Mouse (Mus musculus): ENCODE measurements around the gene Tmem222. TPM values are rescaled to one million over a fixed set of nuclear protein-coding genes. Genes with fewer than 3 reads are reported as not detected.

Tmem222 gene
- polyA plus RNA-seq, 1 experiment from 2014 or later, result 52.4 TPM

GRCm38 (mm10) chr4:133252089-133252488 lies 25.5 kb downstream of the Tmem222 start:
- Histone ChIP-seq H3K4me3 (no peak overlapping the region), H3K27me3 (replicated peaks) (peaks cover 98% of the 10 kb centered on the region), H3K36me3 (no peaks in the 10 kb centered on the region), H3K27ac (ENCODE audit: poor library complexity, severe bottlenecking) (no peak overlapping the region), H3K9me3 (replicated peaks) (no peaks in the 10 kb centered on the region), H3K4me1 (replicated peaks) (peaks cover 19% of the 10 kb centered on the region), H3K4me2 (no peak overlapping the region), H3K9ac (no peak overlapping the region)
- 43% methylated on average over 4 of the region's 4 CpGs for WGBS
- no peak for ATAC-seq (ENCODE audit: insufficient number of reproducible peaks, low FRiP score)

- peak overlapping the region; percentile 74 for H3K4me2 ChIP-seq
- peaks cover 21% of the 10 kb centered on the region for H3K4me1 ChIP-seq (replicated peaks)
- H3K4me3 ChIP-seq, result peak overlapping the region; percentile 47
- H3K27me3 ChIP-seq (replicated peaks), result peaks cover 98% of the 10 kb centered on the region
- peak overlapping the region; percentile 56 for H3K9ac ChIP-seq
- no peak overlapping the region for H3K27ac ChIP-seq (ENCODE audit: poor library complexity, severe bottlenecking)
- no peaks in the 10 kb centered on the region for H3K9me3 ChIP-seq (replicated peaks)
- H3K36me3 ChIP-seq, result no peaks in the 10 kb centered on the region
- 3% methylated on average over 31 of the region's 31 CpGs for WGBS
- ATAC-seq (ENCODE audit: insufficient number of reproducible peaks, low FRiP score), result no peak
These were observed 26.4 kb downstream of the Tmem222 start for GRCm38 (mm10) chr4:133251214-133251613.

- Histone ChIP-seq H3K27ac (ENCODE audit: poor library complexity, severe bottlenecking) (no peak overlapping the region), H3K9me3 (replicated peaks) (no peaks in the 10 kb centered on the region), H3K9ac (peak overlapping the region; percentile 56), H3K4me3 (peak overlapping the region; percentile 47), H3K27me3 (replicated peaks) (peaks cover 98% of the 10 kb centered on the region), H3K4me1 (replicated peaks) (peaks cover 21% of the 10 kb centered on the region), H3K36me3 (no peaks in the 10 kb centered on the region), H3K4me2 (peak overlapping the region; percentile 74)
- no peak for ATAC-seq (ENCODE audit: insufficient number of reproducible peaks, low FRiP score)
- WGBS, result 3% methylated on average over 22 of the region's 22 CpGs
These were observed 27.0 kb downstream of the Tmem222 start for GRCm38 (mm10) chr4:133250609-133251008.

- no peak overlapping the region for H3K4me2 ChIP-seq
- H3K27ac ChIP-seq (ENCODE audit: poor library complexity, severe bottlenecking), result no peak overlapping the region
- no peaks in the 10 kb centered on the region for H3K36me3 ChIP-seq
- no peak overlapping the region for H3K4me3 ChIP-seq
- peaks cover 91% of the 10 kb centered on the region for H3K27me3 ChIP-seq (replicated peaks)
- H3K4me1 ChIP-seq (replicated peaks), result peaks cover 28% of the 10 kb centered on the region
- peak; percentile 41; the same call in 1 of the 2 replicates for ATAC-seq (ENCODE audit: insufficient number of reproducible peaks, low FRiP score)
- no peaks in the 10 kb centered on the region for H3K9me3 ChIP-seq (replicated peaks)
- WGBS, result 50% methylated on average over 13 of the region's 13 CpGs
- H3K9ac ChIP-seq, result no peak overlapping the region
These were observed 29.7 kb downstream of the Tmem222 start for GRCm38 (mm10) chr4:133247806-133248449.

GRCm38 (mm10) chr4:133247072-133247471 lies 30.5 kb downstream of the Tmem222 start:
- no peak for ATAC-seq (ENCODE audit: insufficient number of reproducible peaks, low FRiP score)
- H3K9ac ChIP-seq, result no peak overlapping the region

GRCm38 (mm10) chr4:133244289-133244688 lies 33.3 kb downstream of the Tmem222 start:
- peaks cover 26% of the 10 kb centered on the region for H3K4me1 ChIP-seq (replicated peaks)
- peaks cover 68% of the 10 kb centered on the region for H3K27me3 ChIP-seq (replicated peaks)
- no peak overlapping the region for H3K4me3 ChIP-seq
- H3K36me3 ChIP-seq, result no peaks in the 10 kb centered on the region
- H3K9ac ChIP-seq, result no peak overlapping the region
- ATAC-seq (ENCODE audit: insufficient number of reproducible peaks, low FRiP score), result no peak
- no peaks in the 10 kb centered on the region for H3K9me3 ChIP-seq (replicated peaks)
- no peak overlapping the region for H3K4me2 ChIP-seq
- H3K27ac ChIP-seq (ENCODE audit: poor library complexity, severe bottlenecking), result no peak overlapping the region
- 62% methylated on average over 1 of the region's 1 CpGs for WGBS

More at GRCm38 (mm10) chr4:133247072-133247471, 30.5 kb downstream of the Tmem222 start:
- no peaks in the 10 kb centered on the region for H3K36me3 ChIP-seq
- H3K4me1 ChIP-seq (replicated peaks), result peaks cover 28% of the 10 kb centered on the region
- no peaks in the 10 kb centered on the region for H3K9me3 ChIP-seq (replicated peaks)
- H3K27ac ChIP-seq (ENCODE audit: poor library complexity, severe bottlenecking), result no peak overlapping the region
- no peak overlapping the region for H3K4me2 ChIP-seq
- WGBS, result 21% methylated on average over 15 of the region's 15 CpGs
- no peak overlapping the region for H3K4me3 ChIP-seq
- peaks cover 91% of the 10 kb centered on the region for H3K27me3 ChIP-seq (replicated peaks)

GRCm38 (mm10) chr4:133243538-133243937 lies 34.1 kb downstream of the Tmem222 start:
- Histone ChIP-seq H3K4me1 (replicated peaks) (peaks cover 26% of the 10 kb centered on the region), H3K9me3 (replicated peaks) (no peaks in the 10 kb centered on the region), H3K27me3 (replicated peaks) (peaks cover 67% of the 10 kb centered on the region), H3K36me3 (no peaks in the 10 kb centered on the region), H3K9ac (no peak overlapping the region), H3K27ac (ENCODE audit: poor library complexity, severe bottlenecking) (no peak overlapping the region), H3K4me2 (peak overlapping the region; percentile 8; the same call in 1 of the 2 replicates), H3K4me3 (no peak overlapping the region)
- WGBS, result 33% methylated on average over 13 of the region's 13 CpGs
- ATAC-seq (ENCODE audit: insufficient number of reproducible peaks, low FRiP score), result no peak

GRCm38 (mm10) chr4:133242710-133243109 lies 34.9 kb downstream of the Tmem222 start:
- Histone ChIP-seq H3K9ac (no peak overlapping the region), H3K36me3 (no peaks in the 10 kb centered on the region), H3K4me3 (no peak overlapping the region), H3K27ac (ENCODE audit: poor library complexity, severe bottlenecking) (no peak overlapping the region), H3K4me2 (no peak overlapping the region), H3K4me1 (replicated peaks) (peaks cover 26% of the 10 kb centered on the region), H3K9me3 (replicated peaks) (no peaks in the 10 kb centered on the region), H3K27me3 (replicated peaks) (peaks cover 58% of the 10 kb centered on the region)
- no peak for ATAC-seq (ENCODE audit: insufficient number of reproducible peaks, low FRiP score)
- 69% methylated on average over 9 of the region's 9 CpGs for WGBS

GRCm38 (mm10) chr4:133241910-133242309 lies 35.7 kb downstream of the Tmem222 start:
- no peak overlapping the region for H3K9ac ChIP-seq

GRCm38 (mm10) chr4:133240934-133241908 lies 36.4 kb downstream of the Tmem222 start:
- ATAC-seq (ENCODE audit: insufficient number of reproducible peaks, low FRiP score), result peak; percentile 92
- peak overlapping the region; percentile 77 for H3K9ac ChIP-seq
- no peaks in the 10 kb centered on the region for H3K36me3 ChIP-seq
- peaks cover 43% of the 10 kb centered on the region for H3K27me3 ChIP-seq (replicated peaks)
- H3K9me3 ChIP-seq (replicated peaks), result no peaks in the 10 kb centered on the region
- peak overlapping the region; percentile 95 for H3K4me2 ChIP-seq
- H3K4me1 ChIP-seq (replicated peaks), result peaks cover 18% of the 10 kb centered on the region
- under 1% methylated on average over 78 of the region's 78 CpGs for WGBS
- peak overlapping the region; percentile 50 for H3K27ac ChIP-seq (ENCODE audit: poor library complexity, severe bottlenecking)
- peak overlapping the region; percentile 63 for H3K4me3 ChIP-seq

More at GRCm38 (mm10) chr4:133241910-133242309, 35.7 kb downstream of the Tmem222 start:
- Histone ChIP-seq H3K27me3 (replicated peaks) (peaks cover 50% of the 10 kb centered on the region), H3K27ac (ENCODE audit: poor library complexity, severe bottlenecking) (no peak overlapping the region), H3K9me3 (replicated peaks) (no peaks in the 10 kb centered on the region), H3K36me3 (no peaks in the 10 kb centered on the region), H3K4me3 (peak overlapping the region; percentile 63), H3K4me1 (replicated peaks) (peaks cover 22% of the 10 kb centered on the region), H3K4me2 (peak overlapping the region; percentile 95)
- no peak for ATAC-seq (ENCODE audit: insufficient number of reproducible peaks, low FRiP score)
- 24% methylated on average over 11 of the region's 11 CpGs for WGBS

GRCm38 (mm10) chr4:133240490-133240921 lies 37.1 kb downstream of the Tmem222 start, which contains the start of gene Map3k6:
TSS of gene Map3k6 (plus strand) at chr4:133240818.
- Histone ChIP-seq H3K4me3 (peak within 1 kb of the TSS; percentile 63), H3K4me1 (replicated peaks) (peaks cover 18% of the 10 kb centered on the region), H3K36me3 (no peaks in the 10 kb centered on the region), H3K27ac (ENCODE audit: poor library complexity, severe bottlenecking) (peak within 1 kb of the TSS; percentile 50), H3K9ac (peak within 1 kb of the TSS; percentile 77), H3K4me2 (peak within 1 kb of the TSS; percentile 95), H3K9me3 (replicated peaks) (no peaks in the 10 kb centered on the region), H3K27me3 (replicated peaks) (peaks cover 41% of the 10 kb centered on the region)
- ATAC-seq (ENCODE audit: insufficient number of reproducible peaks, low FRiP score), result 0 out of 2 replicates have a peak, but pooled peaks have one; percentile 41
- 9% methylated on average over 16 of the region's 16 CpGs for WGBS
